Mouse (Mus musculus): ENCODE measurements at regions not wholly inside any gene's neighbourhood (a gene's known extent, or its start where the extent isn't known, plus 50 kb on each side); places are given as distances from the start of the nearest gene placed in this dataset.

- TF ChIP-seq CTCF (IDR thresholded peaks at IDR 0.05; ENCODE audit: low read depth) (no peak), EP300 (IDR thresholded peaks at IDR 0.05; ENCODE audit: low read depth) (no peak)
Observed at GRCm38 (mm10) chr15:42320349-42320748, 2186.2 kb downstream of the 9330182O14Rik start.
